Mouse (Mus musculus): ENCODE measurements around the gene Lrrc31. TPM values are rescaled to one million over a fixed set of nuclear protein-coding genes. Genes with fewer than 3 reads are reported as not detected.
"Not testable (repeated sequence)": the region's sequence is repeated elsewhere in the genome, so short reads cannot be mapped to it uniquely, and the experiment has no call there.

The Lrrc31 gene
- 0.78 and 1.0 TPM in 2 replicates for polyA plus RNA-seq (2015; fragmentation: Nextera tagmentation; extraction: Ambion mirVana)

DNA sequence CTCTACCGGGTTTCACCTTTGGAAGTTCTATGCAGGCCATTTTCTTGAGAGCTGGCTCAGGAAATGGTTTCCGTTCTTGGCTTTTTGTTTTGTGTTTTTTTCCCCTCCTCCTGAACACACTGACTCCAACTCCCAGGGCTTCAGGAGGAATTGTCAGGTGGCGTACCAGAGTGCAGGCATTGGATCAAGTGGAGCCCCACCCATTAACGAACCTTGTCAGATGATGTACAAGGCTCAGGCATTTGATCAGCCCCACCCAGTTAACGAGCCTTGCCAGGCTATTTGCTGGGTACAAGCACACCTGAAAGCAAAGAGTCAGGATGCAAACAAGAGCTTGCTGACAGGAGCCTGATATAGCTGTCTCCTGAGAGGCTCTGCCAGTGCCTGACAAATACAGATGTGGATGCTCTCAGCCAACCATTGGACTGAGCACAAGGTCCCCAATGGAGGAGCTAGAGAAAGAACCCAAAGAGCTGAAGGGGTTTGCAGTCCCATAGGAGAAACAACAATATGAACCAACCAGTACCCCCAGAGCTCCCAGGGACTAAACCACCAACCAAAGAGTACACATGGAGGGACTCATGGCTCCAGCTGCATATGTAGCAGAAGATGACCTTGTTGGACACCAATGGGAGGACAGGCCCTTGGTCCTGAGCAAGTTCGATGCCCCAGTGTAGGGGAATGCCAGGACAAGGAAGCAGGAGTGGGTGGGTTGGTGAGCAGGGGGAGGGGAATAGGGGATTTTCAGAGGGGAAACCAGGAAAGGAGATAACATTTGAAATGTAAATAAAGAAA is at the start of gene Lrrc31:
Gene Lrrc31, minus strand, starts transcription at position 133 of the 795 bp plus-strand sequence.
- H3K36me3 ChIP-seq (ENCODE audit: insufficient read depth, low read length); H3K4me2 ChIP-seq (ENCODE audit: low read length); H3K9me3 ChIP-seq (replicated peaks; ENCODE audit: low read length); ATAC-seq (replicated peaks; ENCODE audit: low FRiP score, low read depth); H3K4me3 ChIP-seq (replicated peaks; ENCODE audit: low read depth, low read length); H3K9ac ChIP-seq (ENCODE audit: low read depth, low read length); H3K4me1 ChIP-seq (replicated peaks; ENCODE audit: insufficient read depth, low read length); H3K27me3 ChIP-seq (ENCODE audit: insufficient read depth, low read length); DNase-seq (ENCODE audit: low spot score); H3K27ac ChIP-seq: not testable (repeated sequence)
- 73% methylated on average over 6 of the region's 6 CpGs for WGBS

DNA sequence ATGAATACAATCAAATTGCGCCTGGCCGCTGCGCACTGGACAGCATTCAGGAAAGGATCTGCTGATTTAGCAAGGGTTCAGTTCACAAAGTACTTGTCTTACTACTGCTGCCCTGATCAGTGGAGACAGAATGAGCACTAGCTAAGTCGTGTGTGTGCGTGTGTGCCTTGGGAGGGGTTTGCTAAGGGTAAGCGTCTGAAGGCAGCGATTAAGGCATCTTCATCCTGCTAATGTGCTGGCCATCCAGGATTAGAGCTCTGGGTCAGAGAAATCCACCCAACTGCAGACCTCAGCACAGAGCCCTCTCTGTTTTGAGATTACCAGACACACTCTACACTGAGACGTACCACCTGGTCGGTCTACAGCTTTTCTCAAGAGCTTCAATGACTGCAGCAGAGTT is 48.7 kb upstream of the Lrrc31 start:
- Histone ChIP-seq H3K36me3 (ENCODE audit: insufficient read depth, low read length) (no peaks in the 10 kb centered on the region), H3K4me1 (replicated peaks; ENCODE audit: insufficient read depth, low read length) (no peaks in the 10 kb centered on the region), H3K9ac (ENCODE audit: low read depth, low read length) (no peak overlapping the region), H3K4me2 (ENCODE audit: low read length) (no peak overlapping the region), H3K27me3 (ENCODE audit: insufficient read depth, low read length) (no peaks in the 10 kb centered on the region), H3K27ac (no peak overlapping the region), H3K4me3 (replicated peaks; ENCODE audit: low read depth, low read length) (no peak overlapping the region), H3K9me3 (replicated peaks; ENCODE audit: low read length) (no peaks in the 10 kb centered on the region)
- DNase-seq (ENCODE audit: low spot score), result no peak
- no peak for TF ChIP-seq CTCF (IDR thresholded peaks at IDR 0.05; ENCODE audit: low read depth)
- 91% methylated on average over 9 of the region's 9 CpGs for WGBS
- ATAC-seq (replicated peaks; ENCODE audit: low FRiP score, low read depth), result no peak

DNA sequence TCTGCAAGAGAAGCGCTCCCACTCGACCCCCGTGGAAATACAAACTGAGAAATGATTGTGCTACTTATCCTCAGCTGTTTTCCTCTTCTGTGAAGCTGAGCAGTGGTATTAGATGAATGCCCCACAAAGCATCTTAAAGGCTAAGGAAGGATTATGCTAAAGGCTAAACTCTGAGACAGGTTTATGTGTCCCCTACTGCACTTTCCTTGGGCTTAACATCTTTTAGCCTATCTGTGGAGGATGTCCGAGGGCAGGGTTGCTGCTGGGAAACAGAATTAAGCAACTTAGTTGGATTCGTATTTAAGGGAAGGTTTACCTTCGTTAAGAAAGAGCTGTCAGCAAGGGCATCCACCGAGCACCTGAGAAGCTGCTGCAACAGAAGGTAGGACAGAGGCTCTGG is 46.4 kb upstream of the Lrrc31 start, which contains the start of gene Samd7:
Gene Samd7, plus strand, starts transcription at position 288 of the 400 bp plus-strand sequence.
- Histone ChIP-seq H3K9me3 (replicated peaks; ENCODE audit: low read length) (no peaks in the 10 kb centered on the region), H3K36me3 (ENCODE audit: insufficient read depth, low read length) (no peaks in the 10 kb centered on the region), H3K4me2 (ENCODE audit: low read length) (no peak within 1 kb of the TSS), H3K4me3 (replicated peaks; ENCODE audit: low read depth, low read length) (no peak within 1 kb of the TSS), H3K27ac (no peak within 1 kb of the TSS), H3K4me1 (replicated peaks; ENCODE audit: insufficient read depth, low read length) (no peaks in the 10 kb centered on the region), H3K27me3 (ENCODE audit: insufficient read depth, low read length) (no peaks in the 10 kb centered on the region), H3K9ac (ENCODE audit: low read depth, low read length) (no peak within 1 kb of the TSS)
- 84% methylated on average over 7 of the region's 7 CpGs for WGBS
- no peak for TF ChIP-seq CTCF (IDR thresholded peaks at IDR 0.05; ENCODE audit: low read depth)
- DNase-seq (ENCODE audit: low spot score), result no peak
- no peak for ATAC-seq (replicated peaks; ENCODE audit: low FRiP score, low read depth)

DNA sequence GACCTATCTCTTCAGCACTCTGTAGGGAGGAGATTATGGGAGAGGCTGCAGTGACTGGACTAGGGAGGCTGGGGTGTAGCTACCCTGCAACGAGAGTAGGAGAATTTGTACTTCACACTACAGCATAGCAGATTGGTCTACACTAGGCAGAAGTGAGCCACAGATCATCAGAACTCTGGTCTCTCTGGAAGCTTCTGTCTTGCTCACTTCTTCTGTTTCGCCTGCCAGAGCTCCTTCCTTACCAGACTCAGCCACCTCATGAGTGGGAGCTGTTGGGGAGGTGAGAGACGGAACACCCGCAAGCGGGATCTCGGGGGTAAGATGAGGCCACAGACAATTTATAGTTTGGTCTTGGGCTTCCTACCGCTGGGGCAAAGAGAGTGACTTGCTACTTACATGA is 43.2 kb upstream of the Lrrc31 start:
- no peaks in the 10 kb centered on the region for H3K4me1 ChIP-seq (replicated peaks; ENCODE audit: insufficient read depth, low read length)
- ATAC-seq (replicated peaks; ENCODE audit: low FRiP score, low read depth) (no peak), DNase-seq (ENCODE audit: low spot score) (no peak)
- no peaks in the 10 kb centered on the region for H3K27me3 ChIP-seq (ENCODE audit: insufficient read depth, low read length)
- no peak overlapping the region for H3K27ac ChIP-seq
- no peak overlapping the region for H3K9ac ChIP-seq (ENCODE audit: low read depth, low read length)
- no peaks in the 10 kb centered on the region for H3K9me3 ChIP-seq (replicated peaks; ENCODE audit: low read length)
- no peaks in the 10 kb centered on the region for H3K36me3 ChIP-seq (ENCODE audit: insufficient read depth, low read length)
- WGBS, result 82% methylated on average over 7 of the region's 7 CpGs
- H3K4me3 ChIP-seq (replicated peaks; ENCODE audit: low read depth, low read length), result no peak overlapping the region
- TF ChIP-seq CTCF (IDR thresholded peaks at IDR 0.05; ENCODE audit: low read depth), result no peak
- no peak overlapping the region for H3K4me2 ChIP-seq (ENCODE audit: low read length)

DNA sequence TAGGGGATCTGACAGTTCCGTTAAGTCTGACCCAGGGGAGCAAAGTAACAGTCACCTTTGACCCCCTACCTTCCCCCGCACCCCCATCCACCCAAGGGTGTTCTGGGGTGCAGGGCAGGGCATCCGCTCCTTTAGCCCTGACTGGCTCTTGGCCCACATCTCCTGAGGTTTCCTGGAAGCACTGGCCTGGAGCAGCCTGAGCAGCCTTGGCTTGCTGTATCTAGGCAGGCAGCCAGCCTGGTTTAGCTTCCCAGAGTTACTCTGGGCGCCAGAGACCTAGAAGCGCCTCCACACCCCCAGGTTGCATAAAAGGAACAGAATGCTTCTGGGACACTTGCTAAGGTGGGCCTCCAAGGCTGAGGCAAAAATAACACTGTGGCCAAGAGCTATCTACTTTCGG is 41.7 kb upstream of the Lrrc31 start:
- Histone ChIP-seq H3K4me1 (replicated peaks; ENCODE audit: insufficient read depth, low read length) (no peaks in the 10 kb centered on the region), H3K4me3 (replicated peaks; ENCODE audit: low read depth, low read length) (no peak overlapping the region), H3K36me3 (ENCODE audit: insufficient read depth, low read length) (no peaks in the 10 kb centered on the region), H3K27ac (no peak overlapping the region), H3K9me3 (replicated peaks; ENCODE audit: low read length) (no peaks in the 10 kb centered on the region), H3K4me2 (ENCODE audit: low read length) (no peak overlapping the region), H3K9ac (ENCODE audit: low read depth, low read length) (no peak overlapping the region), H3K27me3 (ENCODE audit: insufficient read depth, low read length) (no peaks in the 10 kb centered on the region)
- ATAC-seq (replicated peaks; ENCODE audit: low FRiP score, low read depth), result no peak
- DNase-seq (ENCODE audit: low spot score), result no peak
- 79% methylated on average over 6 of the region's 6 CpGs for WGBS
- TF ChIP-seq CTCF (IDR thresholded peaks at IDR 0.05; ENCODE audit: low read depth), result no peak

DNA sequence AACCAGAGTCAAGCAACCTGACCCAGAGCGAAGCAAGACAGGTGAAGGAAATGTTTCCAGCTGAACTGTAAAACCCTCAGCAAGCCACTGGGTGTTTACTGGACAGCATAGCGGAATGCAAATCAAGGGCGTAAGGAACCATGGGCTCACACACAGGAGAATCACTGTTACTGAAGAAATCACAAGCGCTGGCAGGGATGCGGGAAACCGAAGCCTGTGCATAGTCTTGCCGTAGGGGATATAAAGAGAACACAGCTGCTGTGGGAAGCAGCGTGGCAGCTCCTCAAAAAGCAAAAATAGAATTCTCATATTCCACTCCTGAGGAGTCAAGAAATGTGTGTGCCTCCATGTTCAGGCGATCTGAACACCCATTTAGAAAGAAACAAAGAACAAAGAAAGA is 37.2 kb upstream of the Lrrc31 start:
- Histone ChIP-seq H3K9ac (ENCODE audit: low read depth, low read length) (no peak overlapping the region), H3K27ac (no peak overlapping the region), H3K27me3 (ENCODE audit: insufficient read depth, low read length) (no peaks in the 10 kb centered on the region), H3K9me3 (replicated peaks; ENCODE audit: low read length) (no peaks in the 10 kb centered on the region), H3K36me3 (ENCODE audit: insufficient read depth, low read length) (no peaks in the 10 kb centered on the region), H3K4me3 (replicated peaks; ENCODE audit: low read depth, low read length) (no peak overlapping the region), H3K4me2 (ENCODE audit: low read length) (no peak overlapping the region), H3K4me1 (replicated peaks; ENCODE audit: insufficient read depth, low read length) (no peaks in the 10 kb centered on the region)
- 69% methylated on average over 9 of the region's 9 CpGs for WGBS
- TF ChIP-seq CTCF (IDR thresholded peaks at IDR 0.05; ENCODE audit: low read depth), result no peak
- ATAC-seq (replicated peaks; ENCODE audit: low FRiP score, low read depth) (no peak), DNase-seq (ENCODE audit: low spot score) (no peak)
